Mouse (Mus musculus) liver, embryonic 14.5 days (tissue): ENCODE measurements at regions not wholly inside any gene's neighbourhood (a gene's known extent, or its start where the extent isn't known, plus 50 kb on each side); places are given as distances from the start of the nearest gene placed in this dataset.

Experiments
- CTCF ChIP-seq: IDR thresholded peaks from 2 replicates; pipeline ENCODE4 v1.5.1; 2016; ENCODE audit warnings: antibody characterized with exemption, low read depth, control low read depth
- EP300 ChIP-seq: IDR thresholded peaks from 2 replicates; pipeline ENCODE4 v1.6.1; 2016; ENCODE audit warnings: antibody characterized with exemption, low read depth

DNA sequence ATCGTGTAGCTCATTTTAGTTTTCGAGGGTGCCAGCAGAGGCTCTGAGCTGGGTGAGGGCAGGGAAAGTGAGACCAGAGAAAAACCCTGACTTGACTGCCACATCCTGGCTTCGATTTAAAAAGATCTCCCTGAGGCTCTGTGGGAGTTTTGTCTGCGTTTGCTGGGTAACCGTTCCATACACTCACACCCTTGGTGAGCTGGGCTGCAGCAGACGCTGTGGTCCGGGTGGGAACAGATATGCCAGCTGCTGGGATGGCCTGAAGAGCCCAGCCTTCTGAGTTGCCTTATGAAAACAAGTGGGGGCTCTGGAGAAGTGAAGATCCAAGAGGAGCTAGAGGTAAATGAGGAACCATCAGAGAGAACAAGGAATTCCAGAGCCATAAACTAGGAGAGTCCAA, 962.3 kb downstream of the 4930447A16Rik start:
- TF ChIP-seq EP300 (no peak), CTCF (no peak)
